Mouse (Mus musculus) adrenal gland, postnatal 36 days (tissue): ENCODE results near the gene Adamts3. TPM values are rescaled to one million over a fixed set of nuclear protein-coding genes. Genes with fewer than 3 reads are reported as not detected.

Source experiments
- DNase-seq, 2 experiments: peaks; one replicate each; pipeline ENCODE4 v3.0.0; 2021; ENCODE audit warnings: mixed read lengths in 1 of 2
- total RNA-seq, 2 experiments: library from RNA; stranded (reverse); gene quantifications; 2 replicates each; pipeline ENCODE4 v1.2.3; 2021

The Adamts3 gene
- total RNA-seq, 2 experiments from 2014 or later, result 5.2 to 5.6 TPM

- no peak for DNase-seq
Measured at GRCm38 (mm10) chr5:89709459-89709858, 173.7 kb downstream of the Adamts3 start.

- DNase-seq, result peak; percentile 54 to 58
Measured at GRCm38 (mm10) chr5:89704264-89704663, 178.9 kb downstream of the Adamts3 start.

- peak; percentile 66 to 79 for DNase-seq
Measured at GRCm38 (mm10) chr5:89701241-89702007, 181.7 kb downstream of the Adamts3 start.

- no peak for DNase-seq
Measured at GRCm38 (mm10) chr5:89687826-89688225, 195.3 kb downstream of the Adamts3 start.

GRCm38 (mm10) chr5:89679871-89680536 is 203.1 kb downstream of the Adamts3 start:
- peak; percentile 4 to 59 for DNase-seq

- DNase-seq, result no peak
Measured at GRCm38 (mm10) chr5:89678148-89678547, 205.0 kb downstream of the Adamts3 start.

- DNase-seq, result no peak
Measured at GRCm38 (mm10) chr5:89674066-89674848, 208.9 kb downstream of the Adamts3 start.

GRCm38 (mm10) chr5:89672950-89673349 is 210.2 kb downstream of the Adamts3 start:
- no peak for DNase-seq

GRCm38 (mm10) chr5:89654327-89654726 is 228.8 kb downstream of the Adamts3 start:
- DNase-seq, result no peak

GRCm38 (mm10) chr5:89653862-89654261 is 229.3 kb downstream of the Adamts3 start:
- DNase-seq, result no peak

- no peak for DNase-seq
Measured at GRCm38 (mm10) chr5:89646940-89647339, 236.2 kb downstream of the Adamts3 start.

GRCm38 (mm10) chr5:89635434-89635833 is 247.7 kb downstream of the Adamts3 start:
- no peak for DNase-seq

GRCm38 (mm10) chr5:89631599-89631998 is 251.5 kb downstream of the Adamts3 start:
- no peak for DNase-seq
